Mouse (Mus musculus) fibroblast of lung, adult 2 months (primary cell): Measurements from ENCODE around the gene Kif26b.

Experiments
- DNase-seq: peaks from one replicate; pipeline ENCODE4 v3.0.0-alpha.2; 2011; ENCODE audit warnings: low read depth

The Kif26b gene

DNA sequence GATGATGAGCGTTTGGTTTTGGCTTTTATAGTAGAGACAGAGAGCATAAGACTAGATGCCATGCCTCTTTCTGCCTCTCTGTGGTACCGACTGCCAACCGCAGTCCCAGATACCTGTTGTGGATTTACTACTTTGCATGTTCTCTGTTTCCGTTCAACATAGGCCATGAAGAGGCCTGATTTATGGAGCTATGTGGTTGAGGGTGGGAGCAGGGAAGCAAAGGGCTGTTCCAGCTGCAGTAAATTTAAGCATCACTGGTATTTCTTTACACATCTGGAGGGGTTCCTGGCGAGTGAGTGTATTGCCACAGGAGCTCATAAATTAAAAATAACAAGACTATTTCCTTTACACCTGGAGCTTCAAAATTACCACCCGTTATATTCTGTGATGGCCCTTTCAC lies 199.3 kb downstream of the Kif26b start:
- DNase-seq, result no peak

GRCm38 (mm10) chr1:178730271-178730670 lies 201.3 kb downstream of the Kif26b start:
- DNase-seq, result no peak

GRCm38 (mm10) chr1:178733035-178733434 lies 204.1 kb downstream of the Kif26b start:
- no peak for DNase-seq

GRCm38 (mm10) chr1:178734576-178734975 lies 205.7 kb downstream of the Kif26b start:
- no peak for DNase-seq

- no peak for DNase-seq
Measured at GRCm38 (mm10) chr1:178736931-178737330, 208.0 kb downstream of the Kif26b start.

- DNase-seq, result no peak
Measured at GRCm38 (mm10) chr1:178743820-178744219, 214.9 kb downstream of the Kif26b start.

- DNase-seq, result no peak
Measured at GRCm38 (mm10) chr1:178744526-178744925, 215.6 kb downstream of the Kif26b start.

- no peak for DNase-seq
Measured at GRCm38 (mm10) chr1:178744961-178745360, 216.0 kb downstream of the Kif26b start.

- DNase-seq, result no peak
Measured at GRCm38 (mm10) chr1:178745471-178745870, 216.5 kb downstream of the Kif26b start.

DNA sequence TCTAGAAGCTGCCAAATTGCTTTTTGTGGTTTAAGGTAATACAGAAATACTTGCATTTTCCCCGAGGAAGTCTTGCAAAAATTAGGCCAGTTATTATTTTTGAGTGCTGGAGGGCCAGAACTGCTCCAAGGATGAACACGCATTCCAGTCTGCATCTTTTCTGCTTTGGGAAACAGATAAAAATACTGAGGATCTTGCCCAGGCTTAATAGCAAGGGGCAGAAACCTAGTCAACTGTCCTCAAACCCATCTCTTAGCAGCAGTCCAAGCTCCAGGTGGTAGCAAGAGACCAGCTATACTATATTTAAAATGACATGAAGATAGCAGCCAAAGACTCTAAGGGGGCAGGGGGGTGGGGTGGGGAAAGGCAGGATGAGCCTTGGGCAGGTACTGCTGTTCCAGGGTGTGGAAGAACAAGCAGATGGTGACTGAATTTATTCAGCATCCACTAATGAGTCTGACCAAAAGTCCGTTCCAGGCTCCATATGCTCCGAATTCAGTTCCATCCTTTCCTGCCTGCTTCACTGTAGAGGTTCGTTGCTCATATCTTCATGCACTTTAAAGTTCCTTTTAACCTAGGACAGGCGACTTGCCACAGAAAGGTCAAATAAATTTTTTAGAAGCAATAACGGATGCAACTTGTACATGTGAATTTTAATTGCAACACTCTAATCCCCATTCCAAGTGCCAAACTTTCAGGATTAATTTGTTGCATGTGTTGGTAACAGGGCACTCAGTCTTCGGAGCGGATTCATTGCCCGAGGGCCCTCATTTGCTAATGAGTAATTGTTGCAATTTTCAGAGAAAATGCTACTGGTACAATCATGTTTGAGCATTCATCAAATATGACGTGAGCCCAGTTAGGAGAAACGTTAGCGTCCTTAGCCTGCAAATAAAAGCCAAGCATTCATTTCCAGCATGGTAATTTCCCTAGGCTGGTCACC lies 218.6 kb downstream of the Kif26b start:
- no peak for DNase-seq

DNA sequence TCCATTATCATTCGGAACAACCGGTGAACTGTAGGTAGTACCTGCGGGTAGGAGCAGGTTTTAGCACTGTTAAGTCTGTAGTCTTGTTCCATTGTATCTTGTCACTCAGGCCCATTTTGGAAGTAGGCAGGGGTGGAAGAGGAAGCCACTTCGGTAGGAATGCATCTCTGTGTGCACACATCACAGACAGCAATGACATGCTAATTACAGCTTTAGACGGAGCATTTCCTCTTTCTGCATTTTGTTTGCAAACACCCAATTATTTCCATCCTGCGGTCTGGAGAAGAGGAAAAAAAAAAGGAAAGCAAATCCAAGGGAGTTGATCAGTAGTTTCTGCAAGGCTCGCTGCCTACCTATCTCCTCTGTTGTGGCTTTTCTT lies 219.3 kb downstream of the Kif26b start:
- DNase-seq, result no peak

DNA sequence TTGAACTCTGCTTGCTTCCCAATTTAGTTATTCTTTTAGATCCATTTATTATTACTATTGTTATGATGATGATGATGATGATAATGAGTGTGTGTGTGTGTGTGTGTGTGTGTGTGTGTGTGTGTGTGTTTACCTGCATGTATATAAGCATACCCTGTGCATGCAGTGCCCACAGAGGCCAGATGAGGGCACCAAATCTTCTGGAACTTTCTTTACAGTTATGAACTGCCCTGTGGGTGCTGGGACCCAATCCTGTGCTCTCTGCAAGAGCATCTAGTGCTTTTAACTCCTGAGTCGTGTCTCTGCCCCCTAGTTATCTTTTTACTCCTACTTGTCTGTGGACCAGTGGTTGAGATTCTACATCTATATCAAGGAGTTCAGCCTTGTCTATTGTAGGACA lies 219.7 kb downstream of the Kif26b start:
- DNase-seq, result no peak

GRCm38 (mm10) chr1:178749786-178750185 lies 220.9 kb downstream of the Kif26b start:
- no peak for DNase-seq

- peak; percentile 61 for DNase-seq
Measured at GRCm38 (mm10) chr1:178758441-178758840, 229.5 kb downstream of the Kif26b start.

DNA sequence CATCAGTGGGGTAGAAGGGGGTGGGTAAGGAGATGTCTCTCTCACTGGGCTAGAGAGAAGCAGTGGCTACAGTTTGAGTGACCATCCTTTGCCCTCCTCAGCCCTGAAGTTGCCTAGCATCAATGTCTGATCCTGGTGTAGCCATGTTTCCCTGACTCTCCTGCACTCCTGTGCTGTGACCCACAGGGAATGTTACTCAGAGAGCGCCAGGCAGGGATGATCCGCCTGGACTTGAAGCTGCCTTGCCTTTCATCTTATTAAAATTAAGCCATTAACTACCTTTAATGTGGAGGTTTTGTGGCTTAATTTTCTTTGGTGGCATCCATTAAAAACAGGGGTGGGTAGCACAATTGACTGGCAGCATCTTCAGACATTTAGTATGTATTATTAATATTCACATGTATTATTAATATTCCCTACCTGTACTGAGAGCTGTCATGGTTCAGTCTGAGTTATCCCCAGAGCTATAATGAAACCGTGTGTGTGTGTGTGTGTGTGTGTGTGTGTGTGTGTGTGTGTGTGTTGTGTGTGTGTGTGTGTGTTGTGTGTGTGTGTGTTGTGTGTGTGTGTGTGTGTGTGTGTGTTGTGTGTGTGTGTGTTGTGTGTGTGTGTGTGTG lies 233.3 kb downstream of the Kif26b start:
- DNase-seq, result no peak

GRCm38 (mm10) chr1:178764914-178765313 lies 236.0 kb downstream of the Kif26b start:
- no peak for DNase-seq

DNA sequence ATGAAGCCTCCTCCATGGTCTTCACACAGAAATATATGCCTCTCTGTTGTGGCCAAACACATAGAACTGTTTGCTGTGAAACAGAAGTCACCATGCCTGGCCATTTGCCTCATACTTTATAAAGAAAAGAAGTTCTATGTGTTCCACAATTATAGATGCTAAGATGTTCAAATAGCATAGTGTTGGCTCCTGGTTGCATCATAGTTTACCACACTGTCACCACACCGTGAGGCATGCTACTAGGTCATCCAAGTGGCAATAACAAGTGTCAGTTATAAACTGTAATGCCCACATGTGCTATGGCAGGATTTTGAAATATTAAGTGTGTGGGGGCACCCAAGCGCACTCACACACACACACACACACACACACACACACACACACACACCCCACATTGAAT lies 236.7 kb downstream of the Kif26b start:
- DNase-seq, result no peak

GRCm38 (mm10) chr1:178768976-178769375 lies 240.1 kb downstream of the Kif26b start:
- DNase-seq, result no peak

- no peak for DNase-seq
Measured at GRCm38 (mm10) chr1:178769988-178770387, 241.1 kb downstream of the Kif26b start.

- no peak for DNase-seq
Measured at GRCm38 (mm10) chr1:178770626-178771362, 241.9 kb downstream of the Kif26b start.

- no peak for DNase-seq
Measured at GRCm38 (mm10) chr1:178779742-178780141, 250.8 kb downstream of the Kif26b start.

- no peak for DNase-seq
Measured at GRCm38 (mm10) chr1:178784043-178784442, 255.1 kb downstream of the Kif26b start.

DNA sequence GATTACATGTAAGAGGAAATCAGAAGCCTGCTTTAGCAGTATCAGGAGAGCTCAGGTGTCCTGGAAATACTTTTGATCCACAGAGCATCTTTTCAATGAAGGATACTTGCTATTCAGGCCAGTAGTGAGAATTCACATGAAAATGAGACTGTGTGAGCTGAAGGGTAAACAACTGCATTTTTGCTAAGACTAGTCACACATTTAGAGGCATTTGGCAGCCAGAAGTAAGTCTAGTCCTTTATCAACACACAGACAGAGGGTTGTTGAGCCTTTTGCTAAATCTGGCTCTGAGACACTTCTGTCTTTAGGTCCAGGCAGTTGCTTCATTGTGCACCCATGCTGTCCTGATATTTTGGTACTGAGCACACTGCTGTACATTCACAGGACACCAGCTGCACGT lies 262.3 kb downstream of the Kif26b start:
- peak; percentile 66 for DNase-seq
